ENCODE assay signal across 9 mouse cellular contexts in genomic region chr15:5115173-5115572, GRCm38 (mm10). TPM values are rescaled to one million over a fixed set of nuclear protein-coding genes. Genes with fewer than 3 reads are reported as not detected.
DNase-seq lines count a peak whose midpoint lies in the region; ATAC-seq and TF ChIP-seq lines count a peak whose summit lies in the region.
"Had no signal": no experiment of that assay in that cellular context is flagged by ENCODE, and none has a peak within 500 bp of the region (broad histone marks: within the 10 kb centered on the region; RNA-seq: fewer than 3 reads in every experiment).

No protein-coding gene starts in this region.

- no peak overlapping the region for H3K27ac ChIP-seq in testis, adult 2 months (ENCODE audit: control insufficient read depth, insufficient read depth, low read depth, low read length)
- no peak overlapping the region for H3K27ac ChIP-seq in forebrain, embryonic 16.5 days (ENCODE audit: low read length)
- peak overlapping the region; percentile 91 for H3K27ac ChIP-seq in liver, embryonic 13.5 days

- DNase-seq in testis, postnatal 10 days (ENCODE audit: low spot score), result no peak
- no peak for DNase-seq in liver, embryonic 13.5 days
- no peak for DNase-seq in spleen, adult 18-20 months
- no peak for DNase-seq in spleen, postnatal 14 days (ENCODE audit: low spot score in 2 of 2)
- no peak for DNase-seq in embryo, embryonic 9.5 days (ENCODE audit: extremely low spot score)
- DNase-seq: adrenal gland, postnatal 25 days; lung, postnatal 14 days had no signal

- TF ChIP-seq CTCF in testis, adult 2 months (IDR thresholded peaks at IDR 0.05; ENCODE audit: control insufficient read depth, insufficient read depth, insufficient replicate concordance, low read depth, low read length), result no peak

- peak overlapping the region; percentile 23; the same call in 1 of the 2 replicates for H3K4me3 ChIP-seq in testis, adult 2 months (ENCODE audit: control insufficient read depth, low read depth, low read length)
- H3K4me3 ChIP-seq in forebrain, embryonic 16.5 days (replicated peaks; ENCODE audit: low read length), result peak overlapping the region; percentile 13; the same call in 1 of the 2 replicates
- H3K4me3 ChIP-seq in liver, embryonic 13.5 days (replicated peaks), result peak overlapping the region; percentile 84

- H3K4me1 ChIP-seq in testis, adult 2 months (ENCODE audit: control insufficient read depth, insufficient read depth, low read length), result peaks cover 4% of the 10 kb centered on the region
- peaks cover 16% of the 10 kb centered on the region for H3K4me1 ChIP-seq in forebrain, embryonic 16.5 days (replicated peaks; ENCODE audit: control insufficient read depth, insufficient read depth, low read length)
- peaks cover 67% of the 10 kb centered on the region for H3K4me1 ChIP-seq in liver, embryonic 13.5 days (replicated peaks)

- H3K9ac ChIP-seq in forebrain, embryonic 16.5 days (replicated peaks; ENCODE audit: low read depth, low read length), result no peak overlapping the region
- peak overlapping the region; percentile 83 for H3K9ac ChIP-seq in liver, embryonic 13.5 days

- TF ChIP-seq POLR2A in testis, adult 2 months (IDR thresholded peaks at IDR 0.05; ENCODE audit: control insufficient read depth, low read depth, low read length), result no peak

- H3K27me3 ChIP-seq in testis, adult 2 months (ENCODE audit: control insufficient read depth, insufficient read depth, low read length), result no peaks in the 10 kb centered on the region
- H3K27me3 ChIP-seq in forebrain, embryonic 16.5 days (replicated peaks; ENCODE audit: control insufficient read depth, insufficient read depth, low read length), result no peaks in the 10 kb centered on the region
- no peaks in the 10 kb centered on the region for H3K27me3 ChIP-seq in liver, embryonic 13.5 days

- 63% methylated on average over 8 of the region's 8 CpGs for WGBS in forebrain, embryonic 16.5 days
- 61% methylated on average over 8 of the region's 8 CpGs for WGBS in liver, embryonic 13.5 days (ENCODE audit: insufficient replicate concordance)

- no peaks in the 10 kb centered on the region for H3K9me3 ChIP-seq in forebrain, embryonic 16.5 days (ENCODE audit: control insufficient read depth, low read length)
- H3K9me3 ChIP-seq in liver, embryonic 13.5 days (replicated peaks), result no peaks in the 10 kb centered on the region

- peak overlapping the region; percentile 57 for H3K4me2 ChIP-seq in forebrain, embryonic 16.5 days (ENCODE audit: low read length)
- peak overlapping the region; percentile 71 for H3K4me2 ChIP-seq in liver, embryonic 13.5 days

- peaks cover 4% of the 10 kb centered on the region for H3K36me3 ChIP-seq in testis, adult 2 months (ENCODE audit: control insufficient read depth, insufficient read depth, low read length)
- H3K36me3 ChIP-seq in forebrain, embryonic 16.5 days (ENCODE audit: control insufficient read depth, insufficient read depth), result peaks cover 13% of the 10 kb centered on the region
- peaks cover 31% of the 10 kb centered on the region for H3K36me3 ChIP-seq in liver, embryonic 13.5 days

- no peak for ATAC-seq in forebrain, embryonic 16.5 days
- ATAC-seq in liver, embryonic 13.5 days (ENCODE audit: low read depth), result no peak

RNA-seq across cellular contexts. Expression of gene Rpl37, which starts 1.3 kb away (rescaled TPM):
- polyA plus RNA-seq in testis, adult 2 months (2012; rRNA removed), result 559 and 603 TPM in 2 replicates
- 335 and 339 TPM in 2 replicates for polyA plus RNA-seq in forebrain, embryonic 16.5 days (2015; fragmentation: Nextera tagmentation; extraction: Ambion mirVana)
- polyA plus RNA-seq in liver, embryonic 13.5 days (2015; fragmentation: Nextera tagmentation; extraction: Ambion mirVana), result 482 and 499 TPM in 2 replicates

RNA-seq across cellular contexts. Expression of gene Card6, which starts 6.8 kb away (rescaled TPM):
- polyA plus RNA-seq in testis, adult 2 months (2012; rRNA removed), result 4.2 and 4.8 TPM in 2 replicates
- polyA plus RNA-seq in forebrain, embryonic 16.5 days (2015; fragmentation: Nextera tagmentation; extraction: Ambion mirVana), result 0.35 and 0.40 TPM in 2 replicates
- 0.41 and 0.98 TPM in 2 replicates for polyA plus RNA-seq in liver, embryonic 13.5 days (2015; fragmentation: Nextera tagmentation; extraction: Ambion mirVana)

RNA-seq across cellular contexts. Expression of gene Prkaa1, which starts 28.5 kb away (rescaled TPM):
- polyA plus RNA-seq in testis, adult 2 months (2012; rRNA removed), result 5.6 and 6.3 TPM in 2 replicates
- polyA plus RNA-seq in forebrain, embryonic 16.5 days (2015; fragmentation: Nextera tagmentation; extraction: Ambion mirVana), result 14.8 and 16.2 TPM in 2 replicates
- polyA plus RNA-seq in liver, embryonic 13.5 days (2015; fragmentation: Nextera tagmentation; extraction: Ambion mirVana), result 13.9 and 20.1 TPM in 2 replicates

RNA-seq across cellular contexts. Expression of gene C7, which starts 51.6 kb away (rescaled TPM):
- 13.4 and 18.0 TPM in 2 replicates for polyA plus RNA-seq in testis, adult 2 months (2012; rRNA removed)
- 0.08 TPM in 1 of 2 replicates, not detected in the other for polyA plus RNA-seq in forebrain, embryonic 16.5 days (2015; fragmentation: Nextera tagmentation; extraction: Ambion mirVana)
- polyA plus RNA-seq in liver, embryonic 13.5 days (2015; fragmentation: Nextera tagmentation; extraction: Ambion mirVana), result not detected in 2 replicates

Comparison
In these comparisons a context has a peak if more than half of its experiments do, and no peak if none do; other contexts are left out.
1. H3K4me3 ChIP-seq: peak in every context shown above with its lines; median percentile 84 in liver, embryonic 13.5 days; 23 in testis, adult 2 months; 13 in forebrain, embryonic 16.5 days.